Comparison of ENCODE assay signal across 7 mouse cellular contexts in the genomic region with DNA sequence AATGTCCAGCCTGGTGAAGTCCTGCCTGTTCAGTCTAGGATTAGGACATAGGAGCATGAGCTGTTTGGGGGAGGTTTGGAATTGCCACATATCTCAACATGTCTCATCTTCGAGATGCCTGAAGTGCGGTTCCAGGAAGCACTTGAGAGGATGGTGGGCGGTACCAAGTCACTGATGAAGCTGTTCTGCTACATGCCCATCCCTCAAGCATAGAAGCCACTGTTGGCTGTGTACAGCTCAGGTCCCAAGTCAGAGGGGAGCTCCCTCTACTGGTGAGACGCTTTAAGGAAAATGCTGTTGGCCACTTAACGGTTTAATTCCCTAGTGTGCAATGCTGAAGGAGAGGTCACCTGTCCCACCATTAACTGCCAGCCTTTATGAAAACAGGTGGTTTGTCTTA. TPM values are rescaled to one million over a fixed set of nuclear protein-coding genes. Genes with fewer than 3 reads are reported as not detected.
DNase-seq lines count a peak whose midpoint lies in the region; TF ChIP-seq lines count a peak whose summit lies in the region.

No protein-coding gene starts in this region.

- intact Hi-C loops in heart, postnatal 14 days (cut with DNase I), result loop anchor here (2.0 to 5.0 kb wide), 3 partner anchors 39 to 244 kb away; no protein-coding TSS in a partner anchor

- no peak overlapping the region for H3K4me3 ChIP-seq in CH12.LX (replicated peaks in 1 of 3; ENCODE audit: low read depth in 2 of 3, low read length in 2 of 3, poor library complexity in 1 of 3)
- H3K4me3 ChIP-seq in embryonic facial prominence, embryonic 10.5 days, result no peak overlapping the region

- H3K27me3 ChIP-seq in CH12.LX (replicated peaks), result no peaks in the 10 kb centered on the region
- H3K27me3 ChIP-seq in embryonic facial prominence, embryonic 10.5 days (replicated peaks; ENCODE audit: low read depth, poor library complexity, severe bottlenecking), result no peaks in the 10 kb centered on the region

- TF ChIP-seq RAD21 in CH12.LX (IDR thresholded peaks at IDR 0.05; ENCODE audit: low read depth, low read length), result peak; percentile 85

- WGBS in embryonic facial prominence, embryonic 10.5 days, result 23% methylated on average over 5 of the region's 5 CpGs

- TF ChIP-seq POLR2A in CH12.LX (IDR thresholded peaks at IDR 0.05; ENCODE audit: low read depth, low read length), result no peak

- H3K36me3 ChIP-seq in CH12.LX (replicated peaks in 1 of 2; ENCODE audit: control insufficient read depth in 1 of 2, insufficient read depth in 1 of 2, low read length in 1 of 2), result peaks cover 24 to 63% of the 10 kb centered on the region in 2 experiments
- H3K36me3 ChIP-seq in embryonic facial prominence, embryonic 10.5 days (replicated peaks), result peaks cover 12% of the 10 kb centered on the region; the same call in 1 of the 2 replicates

- no peak overlapping the region for H3K9ac ChIP-seq in CH12.LX (ENCODE audit: insufficient read depth, low read depth)

- in situ Hi-C loops in CH12.LX (cut with MboI; ENCODE audit: low pct_ligation_motif_present, low pct_unique_long_range_greater_than_20kb, low sequenced_read_pairs), result loop anchor here (10.0 kb wide), 1 partner anchor 47 kb away; no protein-coding TSS in a partner anchor

- peaks cover 31 to 59% of the 10 kb centered on the region in 2 experiments for H3K4me1 ChIP-seq in CH12.LX (ENCODE audit: control insufficient read depth in 1 of 2, insufficient read depth in 2 of 2)
- peaks cover 5% of the 10 kb centered on the region for H3K4me1 ChIP-seq in embryonic facial prominence, embryonic 10.5 days

- no peak for TF ChIP-seq EP300 in CH12.LX (IDR thresholded peaks at IDR 0.05; ENCODE audit: low read length)

- TF ChIP-seq CTCF in CH12.LX (conservative IDR thresholded peaks at IDR 0.05 in 1 of 2, IDR thresholded peaks at IDR 0.05 in 1 of 2; ENCODE audit: low read depth in 2 of 2, low read length in 2 of 2), result peak; percentile 88 to 94

- dilution Hi-C loops in CH12.LX (cut with MboI; ENCODE audit: extremely low pct_ligation_motif_present, extremely low pct_unique_long_range_greater_than_20kb, low sequenced_read_pairs), result no loop called here

- DNase-seq in CH12.LX (ENCODE audit: extremely low read depth) (peak; percentile 88), ZHBTc4 (ENCODE audit: low read depth, low spot score) (peak; percentile 87)
- peak; percentile 52 for DNase-seq in embryonic facial prominence, embryonic 10.5 days (ENCODE audit: low spot score)
- peak; percentile 49 to 70 for DNase-seq in heart, postnatal 14 days
- DNase-seq in kidney, postnatal 4 days, result peak; percentile 52 to 69
- peak; percentile 87 for DNase-seq in lung, postnatal 10 days
- DNase-seq in retina, postnatal 7 days (ENCODE audit: low read depth, low spot score), result peak; percentile 56

- H3K4me2 ChIP-seq in CH12.LX (ENCODE audit: insufficient read depth, low read depth, poor library complexity, severe bottlenecking), result peak overlapping the region; percentile 57

- H3K27ac ChIP-seq in CH12.LX (ENCODE audit: insufficient read depth, low read depth), result no peak overlapping the region; the same call in 1 of the 2 replicates
- no peak overlapping the region for H3K27ac ChIP-seq in embryonic facial prominence, embryonic 10.5 days (replicated peaks)

- H3K79me2 ChIP-seq in CH12.LX (replicated peaks; ENCODE audit: control insufficient read depth, extremely low read depth, insufficient read depth, poor library complexity, severe bottlenecking), result peaks cover 84% of the 10 kb centered on the region

- H3K9me3 ChIP-seq in CH12.LX (replicated peaks; ENCODE audit: low read length), result no peaks in the 10 kb centered on the region
- no peaks in the 10 kb centered on the region for H3K9me3 ChIP-seq in embryonic facial prominence, embryonic 10.5 days

TF ChIP-seq in CH12.LX, 34 proteins besides CTCF, POLR2A, EP300 and RAD21:
- TF ChIP-seq MEF2A (IDR thresholded peaks at IDR 0.05; ENCODE audit: borderline replicate concordance, low read depth, low read length) (no peak), ZC3H11A (IDR thresholded peaks at IDR 0.05; ENCODE audit: low read depth, low read length) (0 out of 2 replicates have a peak, but pooled peaks have one; percentile 30), IRF4 (IDR thresholded peaks at IDR 0.05; ENCODE audit: low read depth, low read length) (peak; percentile 18; the same call in 1 of the 2 replicates), ZMIZ1 (IDR thresholded peaks at IDR 0.05; ENCODE audit: low read depth, low read length) (no peak), ELF1 (IDR thresholded peaks at IDR 0.05; ENCODE audit: low read depth, low read length) (peak; percentile 63; the same call in 1 of the 2 replicates), ZNF384 (IDR thresholded peaks at IDR 0.05; ENCODE audit: low read depth, low read length) (no peak), RCOR1 (conservative IDR thresholded peaks at IDR 0.05; ENCODE audit: low read depth, low read length) (no peak), JUND (conservative IDR thresholded peaks at IDR 0.05; ENCODE audit: low read depth, low read length) (no peak), USF1 (IDR thresholded peaks at IDR 0.05; ENCODE audit: low read depth, low read length) (no peak), KAT2A (IDR thresholded peaks at IDR 0.05; ENCODE audit: insufficient replicate concordance, low read length) (no peak), MAZ (IDR thresholded peaks at IDR 0.05; ENCODE audit: low read depth, low read length) (no peak), E2F4 (IDR thresholded peaks at IDR 0.05; ENCODE audit: insufficient replicate concordance, low read depth, low read length) (no peak), HCFC1 (IDR thresholded peaks at IDR 0.05; ENCODE audit: low read depth, low read length) (no peak), SMC3 (IDR thresholded peaks at IDR 0.05; ENCODE audit: low read depth, low read length) (peak; percentile 95), USF2 (conservative IDR thresholded peaks at IDR 0.05; ENCODE audit: low read depth, low read length) (no peak), UBTF (IDR thresholded peaks at IDR 0.05; ENCODE audit: low read depth, low read length) (no peak), ZKSCAN1 (IDR thresholded peaks at IDR 0.05; ENCODE audit: borderline replicate concordance, low read depth, low read length) (no peak), JUN (IDR thresholded peaks at IDR 0.05; ENCODE audit: insufficient read depth, low read depth, low read length) (no peak), MYC (IDR thresholded peaks at IDR 0.05; ENCODE audit: low read depth, low read length) (no peak), GABPA (IDR thresholded peaks at IDR 0.05; ENCODE audit: insufficient replicate concordance, low read depth, low read length) (no peak), NELFE (IDR thresholded peaks at IDR 0.05; ENCODE audit: low read depth, low read length) (no peak), BHLHE40 (IDR thresholded peaks at IDR 0.05; ENCODE audit: low read depth, low read length) (no peak), CHD1 (IDR thresholded peaks at IDR 0.05; ENCODE audit: low read depth, low read length) (no peak), SIN3A (IDR thresholded peaks at IDR 0.05; ENCODE audit: low read length) (no peak), TCF12 (IDR thresholded peaks at IDR 0.05; ENCODE audit: low read depth, low read length) (no peak; the same call in 1 of the 2 replicates), TBP (conservative IDR thresholded peaks at IDR 0.05; ENCODE audit: low read depth, low read length) (no peak), CHD2 (IDR thresholded peaks at IDR 0.05; ENCODE audit: low read length) (no peak), NRF1 (IDR thresholded peaks at IDR 0.05; ENCODE audit: low read depth, low read length) (no peak), POLR2AphosphoS2 (IDR thresholded peaks at IDR 0.05; ENCODE audit: low read depth, low read length) (no peak), MXI1 (IDR thresholded peaks at IDR 0.05; ENCODE audit: low read depth, low read length) (no peak), MAX (IDR thresholded peaks at IDR 0.05; ENCODE audit: low read length) (no peak), MAFK (IDR thresholded peaks at IDR 0.05; ENCODE audit: insufficient replicate concordance, low read length) (no peak)

RNA-seq across cellular contexts. Expression of gene Tmem243, which starts 11.3 kb away (rescaled TPM):
- total RNA-seq in CH12.LX (2012; rRNA removed) (56.2 and 74.7 TPM in 2 replicates), CH12.LX (2014; rRNA removed) (102 and 107 TPM in 2 replicates)
- polyA plus RNA-seq in CH12.LX (2012; ENCODE audit: insufficient read length, low read depth), result 70.6 and 87.0 TPM in 2 replicates
- polyA plus RNA-seq in embryonic facial prominence, embryonic 10.5 days (2016; fragmentation: Nextera tagmentation; extraction: Ambion mirVana), result 19.3 and 19.9 TPM in 2 replicates
- 1 to 10 TPM; 6.9 to 8.3 TPM for total RNA-seq in heart, postnatal 14 days (2021)

RNA-seq across cellular contexts. Expression of gene Dmtf1, which starts 49.8 kb away (rescaled TPM):
- total RNA-seq in CH12.LX (2012; rRNA removed), result 18.1 and 18.8 TPM in 2 replicates
- 36.8 and 41.2 TPM in 2 replicates for total RNA-seq in CH12.LX (2014; rRNA removed)
- polyA plus RNA-seq in CH12.LX (2012; ENCODE audit: insufficient read length, low read depth), result 30.6 and 32.1 TPM in 2 replicates
- 52.1 and 60.2 TPM in 2 replicates for polyA plus RNA-seq in embryonic facial prominence, embryonic 10.5 days (2016; fragmentation: Nextera tagmentation; extraction: Ambion mirVana)
- total RNA-seq in heart, postnatal 14 days (2021), result 10 to 100 TPM; 17.2 to 17.3 TPM

Comparison
In these comparisons a context has a peak if more than half of its experiments do, and no peak if none do; other contexts are left out.
1. RNA of gene Tmem243, which starts 11.3 kb away (total RNA-seq): 56.2 to 107 TPM in CH12.LX; 6.9 to 8.3 TPM in heart, postnatal 14 days; every median in the first group is over 4 times any median in the second.
2. Peak in every context shown above with its lines, with median percentiles within 50 percentile points of each other: DNase-seq.